Mouse (Mus musculus): ENCODE data around the gene 4933402J07Rik.

The 4933402J07Rik gene

GRCm38 (mm10) chr8:87620225-87620624, 56.6 kb downstream of the 4933402J07Rik start:
- in situ Hi-C loops (cut with MboI, MseI), result no loop called here

DNA sequence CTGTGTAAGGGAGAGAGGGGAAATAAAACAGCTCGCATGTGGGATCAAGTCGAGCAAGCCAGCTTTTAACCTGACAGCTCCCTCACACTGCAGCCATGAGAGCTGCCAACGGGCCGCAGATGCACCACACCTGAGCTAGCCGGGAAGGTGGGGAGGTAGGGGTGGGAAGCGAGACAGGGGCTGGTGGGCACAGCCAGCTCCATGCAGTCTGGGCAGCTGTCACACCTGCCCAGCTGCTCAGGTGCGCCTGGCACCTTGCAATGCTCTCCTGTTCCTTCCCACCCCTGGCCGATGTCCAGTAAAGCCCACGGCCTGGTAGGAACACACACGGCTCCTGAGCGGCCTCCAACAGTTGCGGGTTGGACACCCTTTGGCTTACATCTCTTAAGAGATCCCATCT, 57.5 kb downstream of the 4933402J07Rik start:
- in situ Hi-C loops (cut with MboI, MseI), result no loop called here

DNA sequence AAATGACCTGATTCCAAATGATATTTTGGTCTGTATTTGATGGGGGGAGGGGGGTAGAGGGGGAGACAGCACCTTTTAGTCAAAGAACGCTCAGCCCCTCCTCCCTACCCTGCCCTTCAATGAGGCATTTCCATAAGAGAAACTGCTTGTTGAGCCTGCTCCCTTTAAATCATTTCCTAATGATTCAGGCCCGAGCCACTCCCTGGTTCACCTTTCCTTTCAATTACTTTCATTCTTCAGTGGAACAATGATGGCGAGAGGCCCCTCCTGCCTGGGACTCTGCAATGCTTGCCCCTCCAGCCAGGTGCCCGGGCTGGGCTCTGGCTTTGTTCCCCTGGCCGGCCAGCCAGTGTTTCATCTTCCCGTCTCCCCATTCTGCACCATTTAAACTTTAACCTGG, 66.0 kb downstream of the 4933402J07Rik start:
- in situ Hi-C loops (cut with MboI, MseI), result no loop called here

- in situ Hi-C loops (cut with MboI, MseI), result no loop called here
Measured at GRCm38 (mm10) chr8:87631776-87632175, 68.1 kb downstream of the 4933402J07Rik start.

DNA sequence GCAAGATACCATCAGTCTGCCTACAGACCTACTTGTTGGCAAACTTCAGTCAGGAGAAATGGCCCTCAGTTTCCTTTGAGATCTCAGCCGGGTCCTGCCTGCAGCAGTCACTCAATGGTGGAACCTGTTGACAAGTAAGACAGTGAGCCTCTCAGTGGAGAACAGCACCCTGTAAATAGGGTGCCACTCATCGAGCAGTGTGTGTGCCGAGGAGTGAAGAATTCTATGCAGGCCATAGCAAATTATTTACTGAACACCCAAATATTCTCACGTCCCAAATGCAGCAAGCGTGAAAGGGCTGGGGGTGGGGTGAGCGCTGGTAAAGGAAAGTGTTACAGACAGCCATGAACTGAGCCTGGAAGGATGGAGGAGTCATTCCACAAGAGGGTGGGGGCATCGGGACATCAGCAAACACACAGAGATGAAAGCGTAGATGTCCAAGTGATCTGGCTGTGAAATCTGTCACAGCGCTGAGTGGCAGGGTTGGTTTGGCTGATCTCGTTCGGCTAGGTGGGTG, 72.6 kb downstream of the 4933402J07Rik start:
- in situ Hi-C loops (cut with MboI, MseI), result no loop called here
